Mouse (Mus musculus): ENCODE data around the gene Grm4. TPM values are rescaled to one million over a fixed set of nuclear protein-coding genes. Genes with fewer than 3 reads are reported as not detected.
A peak's percentile ranks its signal among the peaks of the same experiment; 100 is the strongest.

The Grm4 gene
- polyA plus RNA-seq, 1 experiment from 2014 or later = 0.59 TPM

DNA sequence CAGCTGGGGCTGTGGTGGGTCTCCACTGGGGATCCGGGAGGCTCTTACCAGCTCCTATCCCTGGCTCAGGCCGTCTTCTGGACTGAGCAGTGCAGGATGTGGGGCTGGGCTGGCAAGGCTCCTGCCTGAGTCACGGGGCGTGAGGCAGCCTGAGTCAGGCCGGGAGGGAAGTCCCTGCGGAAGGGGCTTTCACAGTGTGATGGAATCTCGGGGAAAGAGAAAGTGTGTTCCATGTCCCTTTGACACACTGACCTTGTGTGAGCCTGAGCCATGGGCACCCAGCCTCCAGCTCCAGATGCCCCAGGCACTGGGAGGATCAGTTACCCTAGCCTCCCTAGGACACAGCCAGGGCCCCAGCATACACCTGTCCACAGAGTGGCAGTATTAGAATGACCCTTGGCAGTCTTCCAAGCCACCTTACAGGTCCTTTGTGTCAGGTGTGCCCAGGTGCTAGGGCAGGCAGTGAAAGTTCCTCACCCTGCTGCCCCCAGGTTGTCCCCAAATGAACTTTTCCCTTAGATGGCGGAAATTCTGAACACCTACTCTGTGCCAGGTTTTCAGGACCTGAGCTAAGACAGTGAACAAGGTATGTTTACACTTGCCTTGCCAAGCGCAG, 26.2 kb upstream of the Grm4 start:
- no peak overlapping the region for H3K9ac ChIP-seq (replicated peaks)
- H3K4me2 ChIP-seq = no peak overlapping the region
- no peak overlapping the region for H3K27ac ChIP-seq
- peaks cover 29% of the 10 kb centered on the region for H3K4me1 ChIP-seq (replicated peaks)
- H3K27me3 ChIP-seq = no peaks in the 10 kb centered on the region
- no peak overlapping the region for H3K4me3 ChIP-seq (replicated peaks)
- no peaks in the 10 kb centered on the region for H3K36me3 ChIP-seq
- ATAC-seq (ENCODE audit: insufficient number of reproducible peaks, insufficient read depth, low FRiP score, low TSS enrichment, low read depth) = no peak
- 75% methylated on average over 9 of the region's 9 CpGs for WGBS
- no peaks in the 10 kb centered on the region for H3K9me3 ChIP-seq

DNA sequence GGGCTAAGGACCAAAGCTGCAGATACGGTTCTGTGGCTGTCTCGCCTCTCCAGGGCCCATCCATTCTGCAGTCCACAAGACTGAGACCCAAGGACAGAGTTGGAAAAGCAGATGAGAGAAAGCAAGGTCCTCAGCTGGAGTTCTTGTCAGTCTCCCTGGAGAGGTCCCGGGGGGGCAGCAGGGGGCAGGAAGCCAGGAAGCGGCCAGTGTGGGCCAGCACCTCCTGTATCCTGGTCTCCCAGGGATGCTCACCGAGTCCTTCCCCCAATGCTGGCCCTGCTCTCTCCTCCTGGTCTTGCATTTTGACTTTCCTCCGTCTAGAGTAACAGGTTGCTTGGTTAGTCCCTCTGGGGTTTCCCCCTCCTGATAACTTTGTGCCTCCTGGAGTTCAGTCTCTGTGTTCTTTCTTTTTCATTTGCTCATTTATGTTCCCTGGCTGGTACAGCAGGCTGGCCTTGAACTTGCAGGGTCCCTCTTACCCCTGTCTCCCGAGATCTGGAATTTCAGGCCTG, 25.4 kb upstream of the Grm4 start:
- H3K4me1 ChIP-seq (replicated peaks) = peaks cover 27% of the 10 kb centered on the region
- ATAC-seq (ENCODE audit: insufficient number of reproducible peaks, insufficient read depth, low FRiP score, low TSS enrichment, low read depth) = no peak
- 71% methylated on average over 7 of the region's 7 CpGs for WGBS
- no peak overlapping the region for H3K27ac ChIP-seq
- H3K9ac ChIP-seq (replicated peaks) = no peak overlapping the region
- H3K9me3 ChIP-seq = no peaks in the 10 kb centered on the region
- H3K4me3 ChIP-seq (replicated peaks) = no peak overlapping the region
- no peaks in the 10 kb centered on the region for H3K27me3 ChIP-seq
- no peak overlapping the region for H3K4me2 ChIP-seq
- no peaks in the 10 kb centered on the region for H3K36me3 ChIP-seq

DNA sequence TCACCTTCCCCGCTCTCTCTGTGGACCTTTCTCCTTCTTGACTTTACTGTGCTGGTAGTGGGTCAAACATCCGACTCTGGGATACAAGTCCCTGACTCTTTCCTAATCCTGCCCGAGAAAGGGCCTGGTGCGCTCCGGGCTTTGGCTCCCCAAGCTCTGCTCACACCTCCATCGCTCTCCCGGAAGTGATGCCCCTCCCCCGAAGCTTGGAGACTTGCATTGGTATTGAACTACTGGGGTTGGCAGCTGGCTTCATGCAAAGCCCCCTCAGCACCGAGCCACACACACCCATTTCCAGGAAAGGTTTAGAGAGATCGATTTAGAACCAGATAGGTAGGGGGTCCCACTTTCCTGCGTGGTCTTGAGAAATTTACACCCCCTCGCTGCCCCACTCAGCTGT, 24.8 kb upstream of the Grm4 start:
- H3K4me3 ChIP-seq (replicated peaks) = no peak overlapping the region
- no peaks in the 10 kb centered on the region for H3K27me3 ChIP-seq
- peaks cover 27% of the 10 kb centered on the region for H3K4me1 ChIP-seq (replicated peaks)
- no peak overlapping the region for H3K4me2 ChIP-seq
- no peaks in the 10 kb centered on the region for H3K36me3 ChIP-seq
- no peak overlapping the region for H3K9ac ChIP-seq (replicated peaks)
- no peak for ATAC-seq (ENCODE audit: insufficient number of reproducible peaks, insufficient read depth, low FRiP score, low TSS enrichment, low read depth)
- no peak overlapping the region for H3K27ac ChIP-seq
- H3K9me3 ChIP-seq = no peaks in the 10 kb centered on the region
- WGBS = 42% methylated on average over 12 of the region's 12 CpGs

DNA sequence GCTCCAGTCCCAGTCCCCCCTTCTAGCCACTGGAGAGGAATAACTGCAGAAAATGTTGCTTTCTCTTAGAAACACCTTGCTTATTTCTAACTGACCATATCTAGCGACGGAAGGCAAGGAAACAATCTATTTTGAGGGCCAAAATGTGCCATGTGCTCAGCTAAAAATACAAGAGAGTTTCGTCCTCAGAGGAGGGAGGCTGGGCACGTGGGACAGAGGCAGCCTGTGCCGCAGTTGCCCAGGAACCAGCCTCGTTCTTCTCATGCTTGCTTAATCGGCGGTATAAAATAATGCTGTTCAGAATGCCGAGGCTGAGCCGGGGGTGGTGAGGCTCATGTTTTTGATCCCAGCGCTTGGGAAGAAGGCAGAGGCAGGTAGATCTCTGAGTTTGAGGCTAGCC, 23.3 kb upstream of the Grm4 start:
- H3K9me3 ChIP-seq = no peaks in the 10 kb centered on the region
- 91% methylated on average over 11 of the region's 11 CpGs for WGBS
- no peak overlapping the region for H3K9ac ChIP-seq (replicated peaks)
- no peak overlapping the region for H3K27ac ChIP-seq
- no peak overlapping the region for H3K4me3 ChIP-seq (replicated peaks)
- no peaks in the 10 kb centered on the region for H3K27me3 ChIP-seq
- H3K4me2 ChIP-seq = no peak overlapping the region
- no peaks in the 10 kb centered on the region for H3K36me3 ChIP-seq
- ATAC-seq (ENCODE audit: insufficient number of reproducible peaks, insufficient read depth, low FRiP score, low TSS enrichment, low read depth) = no peak
- H3K4me1 ChIP-seq (replicated peaks) = peaks cover 22% of the 10 kb centered on the region

DNA sequence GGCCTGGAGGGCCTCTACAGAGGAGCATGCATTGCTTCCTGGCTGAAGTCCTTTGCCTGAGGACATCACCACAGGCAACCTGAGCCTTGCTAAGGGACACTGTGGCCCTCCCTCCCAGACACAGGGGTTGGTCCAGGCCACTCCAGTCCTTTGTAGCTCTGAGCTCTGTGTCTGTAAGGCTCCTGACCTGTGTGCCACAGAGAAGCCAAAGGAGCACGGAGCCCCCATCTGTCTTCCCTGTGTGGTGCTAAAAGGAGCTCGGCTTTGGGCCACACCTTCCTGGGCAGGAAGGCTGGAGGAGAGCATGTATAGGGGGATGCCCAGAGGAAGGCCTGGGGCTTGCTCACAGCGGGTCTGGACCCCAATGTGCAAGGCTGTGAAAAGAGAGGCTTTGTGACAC, 20.8 kb upstream of the Grm4 start:
- no peak overlapping the region for H3K4me2 ChIP-seq
- no peak for ATAC-seq (ENCODE audit: insufficient number of reproducible peaks, insufficient read depth, low FRiP score, low TSS enrichment, low read depth)
- peaks cover 10% of the 10 kb centered on the region; the same call in 1 of the 2 replicates for H3K4me1 ChIP-seq (replicated peaks)
- no peak overlapping the region for H3K9ac ChIP-seq (replicated peaks)
- no peak overlapping the region for H3K27ac ChIP-seq
- no peaks in the 10 kb centered on the region for H3K36me3 ChIP-seq
- no peak overlapping the region for H3K4me3 ChIP-seq (replicated peaks)
- no peaks in the 10 kb centered on the region for H3K27me3 ChIP-seq
- WGBS = 75% methylated on average over 3 of the region's 3 CpGs
- H3K9me3 ChIP-seq = no peaks in the 10 kb centered on the region

DNA sequence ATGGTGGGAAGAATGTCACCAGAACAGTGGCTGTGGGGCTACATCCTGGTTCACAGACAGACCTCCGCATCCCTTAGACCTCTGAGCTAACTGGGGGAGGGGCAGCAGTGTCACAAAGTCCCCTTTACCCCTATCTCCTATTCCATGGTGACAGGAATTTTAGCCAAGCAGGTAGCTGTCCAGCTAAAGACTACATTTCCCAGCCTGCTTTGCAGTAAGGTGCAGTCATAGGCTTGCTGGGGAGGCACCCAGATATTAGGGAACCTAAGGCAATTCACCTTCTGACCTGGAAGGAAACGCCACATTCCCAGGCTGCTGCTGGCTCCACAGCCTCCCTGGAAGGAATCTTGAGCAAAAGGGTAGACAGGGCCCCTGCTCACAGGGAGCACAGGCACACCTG, 20.1 kb upstream of the Grm4 start:
- ATAC-seq (ENCODE audit: insufficient number of reproducible peaks, insufficient read depth, low FRiP score, low TSS enrichment, low read depth) = no peak
- H3K4me1 ChIP-seq (replicated peaks) = peaks cover 4% of the 10 kb centered on the region; the same call in 1 of the 2 replicates
- H3K36me3 ChIP-seq = no peaks in the 10 kb centered on the region
- 66% methylated on average over 2 of the region's 2 CpGs for WGBS
- H3K27ac ChIP-seq = no peak overlapping the region
- no peak overlapping the region for H3K9ac ChIP-seq (replicated peaks)
- no peak overlapping the region for H3K4me3 ChIP-seq (replicated peaks)
- H3K9me3 ChIP-seq = no peaks in the 10 kb centered on the region
- no peak overlapping the region for H3K4me2 ChIP-seq
- H3K27me3 ChIP-seq = no peaks in the 10 kb centered on the region

DNA sequence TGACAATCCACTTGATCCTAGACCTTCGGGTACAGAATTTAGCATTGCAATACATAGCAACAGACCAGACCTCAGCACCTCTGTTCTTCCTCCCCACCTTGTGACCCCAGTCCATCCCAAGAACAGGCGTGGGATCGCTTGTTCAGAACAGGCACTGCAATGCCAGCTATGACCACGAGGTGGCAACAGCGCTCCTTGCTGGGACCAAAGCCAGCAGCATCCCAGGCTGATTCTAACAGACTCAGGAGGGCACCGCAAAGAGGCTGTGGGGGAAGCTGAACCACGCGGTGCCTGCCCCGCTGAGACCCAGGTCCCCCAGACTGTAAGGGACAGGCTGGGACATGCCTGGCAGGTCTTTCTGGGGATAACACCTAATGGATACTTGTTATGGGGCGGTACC, 13.5 kb upstream of the Grm4 start:
- Histone ChIP-seq H3K27ac (no peak overlapping the region), H3K27me3 (no peaks in the 10 kb centered on the region), H3K4me2 (peak overlapping the region; percentile 13; the same call in 1 of the 2 replicates), H3K36me3 (no peaks in the 10 kb centered on the region), H3K4me3 (replicated peaks) (no peak overlapping the region), H3K9ac (replicated peaks) (no peak overlapping the region), H3K4me1 (replicated peaks) (0 out of 2 replicates have a peak, but pooled peaks cover 4% of the 10 kb centered on the region), H3K9me3 (no peaks in the 10 kb centered on the region)
- 4% methylated on average over 10 of the region's 10 CpGs for WGBS
- ATAC-seq (ENCODE audit: insufficient number of reproducible peaks, insufficient read depth, low FRiP score, low TSS enrichment, low read depth) = peak; percentile 44; the same call in 1 of the 2 replicates

DNA sequence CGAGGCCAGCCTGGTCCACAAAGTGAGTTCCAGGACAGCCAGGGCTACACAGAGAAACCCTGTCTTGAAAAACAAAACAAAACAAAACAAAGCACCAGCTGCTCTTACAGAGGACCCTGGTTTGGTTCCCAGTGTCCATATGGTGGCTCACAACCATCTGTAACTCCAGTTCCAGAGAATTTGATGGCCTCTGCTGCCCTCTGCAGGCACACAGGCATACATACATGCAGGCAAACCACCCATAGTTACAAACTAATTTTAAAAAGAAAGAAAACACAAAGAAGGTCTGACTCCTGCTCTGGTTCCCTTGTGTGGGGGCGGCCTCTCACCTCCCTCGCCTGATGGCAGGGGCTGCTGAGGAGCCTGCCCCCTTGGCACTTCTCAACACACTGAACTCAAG, 12.2 kb upstream of the Grm4 start:
- Histone ChIP-seq H3K4me2 (no peak overlapping the region), H3K9me3 (no peaks in the 10 kb centered on the region), H3K9ac (replicated peaks) (no peak overlapping the region), H3K27me3 (no peaks in the 10 kb centered on the region), H3K36me3 (no peaks in the 10 kb centered on the region), H3K27ac (no peak overlapping the region), H3K4me3 (replicated peaks) (no peak overlapping the region), H3K4me1 (replicated peaks) (0 out of 2 replicates have a peak, but pooled peaks cover 4% of the 10 kb centered on the region)
- 88% methylated on average over 3 of the region's 3 CpGs for WGBS
- no peak for ATAC-seq (ENCODE audit: insufficient number of reproducible peaks, insufficient read depth, low FRiP score, low TSS enrichment, low read depth)

DNA sequence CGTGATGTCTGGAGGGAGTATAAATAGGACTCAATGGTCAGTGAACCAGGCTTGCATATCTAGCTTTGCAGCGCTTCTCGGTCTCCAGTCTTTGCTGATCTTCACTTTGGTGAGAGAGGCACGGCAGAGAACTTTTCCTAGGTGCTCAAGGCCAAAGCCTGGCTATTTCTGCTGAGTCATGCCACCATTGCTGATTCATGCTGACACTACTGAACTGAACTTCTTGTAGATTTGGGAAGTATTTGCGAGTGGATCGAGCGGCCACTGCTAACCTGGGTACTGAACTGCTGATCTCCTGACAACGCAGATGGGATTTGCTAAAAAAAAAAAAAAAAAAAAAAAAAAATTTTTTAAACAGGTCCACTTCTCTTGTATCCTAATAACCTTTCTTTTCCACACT, 10.9 kb upstream of the Grm4 start:
- no peaks in the 10 kb centered on the region for H3K9me3 ChIP-seq
- WGBS = 89% methylated on average over 8 of the region's 8 CpGs
- H3K27ac ChIP-seq = no peak overlapping the region
- no peak overlapping the region for H3K9ac ChIP-seq (replicated peaks)
- 0 out of 2 replicates have a peak, but pooled peaks cover 4% of the 10 kb centered on the region for H3K4me1 ChIP-seq (replicated peaks)
- H3K4me3 ChIP-seq (replicated peaks) = no peak overlapping the region
- no peak overlapping the region for H3K4me2 ChIP-seq
- H3K36me3 ChIP-seq = no peaks in the 10 kb centered on the region
- H3K27me3 ChIP-seq = no peaks in the 10 kb centered on the region
- ATAC-seq (ENCODE audit: insufficient number of reproducible peaks, insufficient read depth, low FRiP score, low TSS enrichment, low read depth) = no peak

DNA sequence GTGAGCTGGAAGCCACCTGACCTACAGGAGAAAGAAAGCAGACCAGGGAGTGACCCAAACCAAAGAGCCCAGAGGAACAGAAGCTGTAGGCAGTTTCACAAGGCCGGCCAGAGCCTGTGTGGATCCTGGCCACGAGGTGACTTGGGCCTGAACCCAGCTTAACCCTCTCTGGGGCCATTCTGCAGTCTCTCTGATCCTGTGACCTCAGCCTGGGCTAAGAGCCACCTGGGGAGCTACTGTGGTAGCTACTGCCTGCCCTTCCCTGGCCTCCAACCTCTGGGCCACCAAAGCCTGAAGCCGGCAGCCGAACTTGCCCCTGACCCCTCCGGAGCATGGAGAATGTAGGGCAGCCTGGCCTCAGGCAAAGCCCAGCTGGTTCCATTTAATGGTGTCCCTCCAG, 7.6 kb upstream of the Grm4 start:
- 0 out of 2 replicates have a peak overlapping the region, but pooled peaks have one; percentile 6 for H3K9ac ChIP-seq (replicated peaks)
- no peak overlapping the region for H3K4me3 ChIP-seq (replicated peaks)
- no peaks in the 10 kb centered on the region for H3K9me3 ChIP-seq
- no peaks in the 10 kb centered on the region for H3K4me1 ChIP-seq (replicated peaks)
- WGBS = 51% methylated on average over 5 of the region's 5 CpGs
- no peaks in the 10 kb centered on the region for H3K27me3 ChIP-seq
- H3K4me2 ChIP-seq = no peak overlapping the region
- H3K36me3 ChIP-seq = no peaks in the 10 kb centered on the region
- ATAC-seq (ENCODE audit: insufficient number of reproducible peaks, insufficient read depth, low FRiP score, low TSS enrichment, low read depth) = no peak
- no peak overlapping the region for H3K27ac ChIP-seq

DNA sequence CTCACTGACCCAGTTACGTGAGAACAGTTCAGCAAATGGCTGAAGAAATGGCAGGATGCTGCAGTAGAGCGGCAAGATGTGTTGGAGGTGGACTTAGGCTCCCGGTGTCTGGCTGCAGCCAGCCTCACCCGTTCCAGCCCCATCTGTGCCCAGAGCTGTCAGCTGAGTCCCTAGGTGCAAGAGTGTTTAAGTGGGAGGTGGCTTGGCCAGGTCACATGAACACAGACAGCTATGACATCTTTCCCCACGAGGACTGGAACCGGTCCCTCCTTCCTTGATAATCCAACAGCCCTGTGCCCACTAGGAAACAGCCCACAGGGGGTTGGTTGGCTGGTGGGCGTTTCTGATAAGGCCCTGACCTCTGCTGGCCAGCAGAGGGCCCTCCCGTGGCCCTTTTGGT, 6.8 kb upstream of the Grm4 start:
- Histone ChIP-seq H3K9me3 (no peaks in the 10 kb centered on the region), H3K36me3 (no peaks in the 10 kb centered on the region), H3K4me1 (replicated peaks) (no peaks in the 10 kb centered on the region), H3K27me3 (peaks cover 3% of the 10 kb centered on the region), H3K4me3 (replicated peaks) (no peak overlapping the region), H3K9ac (replicated peaks) (no peak overlapping the region), H3K4me2 (no peak overlapping the region), H3K27ac (no peak overlapping the region)
- WGBS = 59% methylated on average over 8 of the region's 8 CpGs
- no peak for ATAC-seq (ENCODE audit: insufficient number of reproducible peaks, insufficient read depth, low FRiP score, low TSS enrichment, low read depth)

DNA sequence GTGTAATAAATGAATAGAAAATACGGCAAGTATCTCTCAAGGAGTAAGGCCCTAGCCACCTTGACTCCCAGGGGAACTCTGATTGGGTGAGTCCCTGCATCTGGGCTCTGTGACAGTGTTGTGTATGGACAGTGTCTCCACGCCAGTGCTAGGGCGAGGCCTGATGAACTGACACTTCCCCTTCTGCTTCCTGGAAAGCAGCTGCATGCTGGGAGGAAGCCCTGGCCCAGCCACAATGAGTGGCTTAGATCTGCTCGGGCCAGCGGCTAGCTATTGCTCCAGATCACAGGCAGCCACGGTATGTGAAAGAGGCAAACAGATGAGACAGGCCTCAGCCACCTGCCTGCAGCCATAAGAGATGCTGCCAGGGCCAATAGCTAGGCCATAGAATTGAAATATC, 6.0 kb upstream of the Grm4 start:
- Histone ChIP-seq H3K4me2 (no peak overlapping the region), H3K4me3 (replicated peaks) (no peak overlapping the region), H3K9me3 (no peaks in the 10 kb centered on the region), H3K4me1 (replicated peaks) (no peaks in the 10 kb centered on the region), H3K27ac (no peak overlapping the region), H3K36me3 (no peaks in the 10 kb centered on the region), H3K9ac (replicated peaks) (no peak overlapping the region), H3K27me3 (peaks cover 10% of the 10 kb centered on the region)
- ATAC-seq (ENCODE audit: insufficient number of reproducible peaks, insufficient read depth, low FRiP score, low TSS enrichment, low read depth) = no peak
- WGBS = 81% methylated on average over 6 of the region's 6 CpGs

Measured in limb, embryonic 12.5 days (tissue).